Mouse (Mus musculus) gastrocnemius, adult 18-20 months (tissue): ENCODE measurements around the gene Aven. TPM values are rescaled to one million over a fixed set of nuclear protein-coding genes. Genes with fewer than 3 reads are reported as not detected.
A peak's percentile ranks its signal among the peaks of the same experiment; 100 is the strongest.
"Not testable (repeated sequence)": the region's sequence is repeated elsewhere in the genome, so short reads cannot be mapped to it uniquely, and the experiment has no call there.

Source experiments
- DNase-seq: peaks from one replicate; pipeline ENCODE4 v3.0.0; 2021; ENCODE audit warnings: low spot score
- long read RNA-seq, 2 experiments: library from polyadenylated mRNA; stranded (forward); transcript quantifications; one replicate each; pipeline ENCODE4 v2.0.0; 2021
- total RNA-seq, 2 experiments: library from RNA; stranded (reverse); gene quantifications; 2 replicates each; pipeline ENCODE4 v1.2.3; 2021

Aven gene
- total RNA-seq: 10 to 100 TPM; 11.1 to 15.5 TPM
- long read RNA-seq, experiment 1, full-length matches to known transcripts: 9 of 9 reads
- long read RNA-seq, experiment 1, partial matches to known transcripts: 0 of 9 reads
- long read RNA-seq, experiment 1, other reads (novel, unspliced or antisense): 0 of 9 reads
- long read RNA-seq, experiment 2, full-length matches to known transcripts: 16 of 20 reads
- long read RNA-seq, experiment 2, partial matches to known transcripts: 2 of 20 reads
- long read RNA-seq, experiment 2, other reads (novel, unspliced or antisense): 2 of 20 reads

DNA sequence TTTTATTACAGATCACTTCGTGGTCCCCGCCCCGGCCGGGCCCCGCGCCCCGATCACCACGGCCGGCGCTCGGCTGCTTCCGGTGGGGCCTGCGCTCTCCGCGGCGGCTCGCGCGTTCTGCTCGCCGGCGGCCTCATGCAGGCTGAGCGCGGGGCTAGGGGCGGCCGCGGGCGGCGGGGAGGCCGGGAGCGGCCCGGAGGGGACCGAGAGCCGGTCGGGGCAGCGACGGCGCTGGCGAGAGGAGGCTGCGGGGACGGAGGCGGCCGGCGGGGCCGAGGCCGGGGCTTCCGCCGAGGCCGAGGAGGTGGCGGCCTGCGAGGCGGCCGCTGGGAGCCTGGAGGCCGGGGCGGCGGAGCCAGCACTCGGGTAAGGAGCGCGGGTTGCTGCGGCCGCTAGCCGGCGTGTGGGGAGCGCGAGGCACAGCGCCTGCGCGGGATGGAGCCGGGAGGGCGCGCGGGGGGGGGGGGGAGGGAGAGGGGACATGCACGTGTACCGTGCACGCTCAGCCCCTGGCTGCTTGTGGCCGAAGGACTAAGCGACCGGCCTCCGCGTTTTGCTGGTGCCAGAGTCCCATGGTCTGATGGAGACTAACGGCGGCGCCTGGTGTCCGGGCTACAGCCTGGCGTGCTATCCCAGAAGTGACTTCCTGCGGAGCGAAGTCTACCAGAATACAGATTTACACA is at the start of gene Aven:
Aven (plus strand) TSS at position 109 of the 683 bp plus-strand sequence.
- DNase-seq: peak; percentile 83

DNA sequence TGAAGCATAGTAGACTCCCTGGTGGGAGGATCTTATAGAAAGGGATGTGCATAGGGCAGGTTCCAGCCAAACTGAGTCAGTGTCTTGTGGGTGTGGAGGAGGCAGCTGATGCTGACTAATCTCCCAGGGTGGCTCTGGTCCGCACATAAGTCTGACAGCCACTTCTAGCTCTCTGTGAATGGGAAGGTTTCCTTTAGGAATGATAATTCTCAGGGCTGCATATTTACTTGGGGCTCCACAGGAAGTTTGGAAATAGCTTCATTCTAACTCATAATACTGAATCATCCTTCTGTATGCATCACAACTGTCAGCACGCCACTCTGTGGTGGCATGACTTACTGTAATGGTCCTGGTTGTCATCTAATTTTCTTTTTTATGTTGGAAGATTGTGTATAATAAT is 49.3 kb upstream of the Aven start:
- DNase-seq: no peak

DNA sequence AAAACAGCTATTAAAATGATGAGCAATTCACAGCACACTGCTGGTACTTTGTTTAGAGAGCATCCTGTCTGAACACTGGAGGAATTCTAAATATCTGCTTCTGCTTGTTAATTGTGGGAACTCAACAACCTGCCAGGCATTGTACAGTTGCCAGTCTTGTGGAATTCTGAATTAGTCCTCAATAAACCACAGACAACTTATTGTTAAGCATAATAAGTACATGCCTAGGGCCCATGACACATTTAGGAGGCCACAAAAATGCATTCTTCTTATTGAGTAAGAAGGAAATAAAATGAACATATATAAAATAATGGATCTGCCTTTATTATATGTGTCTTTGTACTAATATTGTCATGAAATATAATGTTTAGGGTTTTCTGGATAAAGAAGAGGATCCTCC is 47.3 kb upstream of the Aven start:
- no peak for DNase-seq

DNA sequence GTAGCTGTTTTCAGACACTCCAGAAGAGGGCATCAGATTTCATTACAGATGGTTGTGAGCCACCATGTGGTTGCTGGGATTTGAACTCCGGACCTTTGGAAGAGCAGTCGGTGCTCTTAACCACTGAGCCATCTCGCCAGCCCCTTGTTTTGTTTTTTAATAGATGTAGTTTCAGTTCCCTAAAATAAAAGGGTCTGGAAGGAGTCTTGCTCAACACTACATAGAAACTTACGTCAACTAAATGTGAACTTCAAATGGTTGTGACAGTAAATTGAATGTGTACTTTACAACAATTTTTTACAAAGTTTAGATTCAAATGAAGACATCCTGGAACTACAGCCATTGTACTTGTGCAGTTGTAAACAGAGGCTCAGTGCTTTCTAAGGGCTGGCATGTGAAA is 44.7 kb upstream of the Aven start:
- DNase-seq: not testable (repeated sequence)

DNA sequence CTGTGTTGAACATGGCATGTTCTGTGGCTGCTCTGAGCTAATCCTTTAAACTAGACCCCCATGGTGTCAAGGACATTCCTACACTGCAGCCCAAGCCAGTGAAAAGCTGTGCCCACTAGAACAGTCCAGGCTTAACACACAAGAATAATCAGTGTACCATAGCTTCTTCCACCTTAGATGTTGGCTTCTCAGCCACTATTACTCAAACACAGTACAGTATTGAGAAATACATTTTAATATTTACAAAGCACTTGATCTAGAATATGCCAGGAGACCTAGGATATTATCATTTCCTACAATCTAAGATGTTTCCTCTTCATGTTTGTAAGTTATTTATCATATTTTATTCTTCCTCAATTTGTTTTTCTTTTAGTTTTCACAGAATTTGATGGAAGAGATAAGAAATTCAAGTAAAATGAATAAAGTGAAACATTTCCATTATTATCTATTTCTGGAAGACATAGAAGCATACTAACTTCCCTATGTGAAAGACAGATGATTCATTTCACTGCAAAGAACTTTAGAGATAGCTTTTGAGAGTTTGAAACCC is 44.2 kb upstream of the Aven start:
- no peak for DNase-seq

DNA sequence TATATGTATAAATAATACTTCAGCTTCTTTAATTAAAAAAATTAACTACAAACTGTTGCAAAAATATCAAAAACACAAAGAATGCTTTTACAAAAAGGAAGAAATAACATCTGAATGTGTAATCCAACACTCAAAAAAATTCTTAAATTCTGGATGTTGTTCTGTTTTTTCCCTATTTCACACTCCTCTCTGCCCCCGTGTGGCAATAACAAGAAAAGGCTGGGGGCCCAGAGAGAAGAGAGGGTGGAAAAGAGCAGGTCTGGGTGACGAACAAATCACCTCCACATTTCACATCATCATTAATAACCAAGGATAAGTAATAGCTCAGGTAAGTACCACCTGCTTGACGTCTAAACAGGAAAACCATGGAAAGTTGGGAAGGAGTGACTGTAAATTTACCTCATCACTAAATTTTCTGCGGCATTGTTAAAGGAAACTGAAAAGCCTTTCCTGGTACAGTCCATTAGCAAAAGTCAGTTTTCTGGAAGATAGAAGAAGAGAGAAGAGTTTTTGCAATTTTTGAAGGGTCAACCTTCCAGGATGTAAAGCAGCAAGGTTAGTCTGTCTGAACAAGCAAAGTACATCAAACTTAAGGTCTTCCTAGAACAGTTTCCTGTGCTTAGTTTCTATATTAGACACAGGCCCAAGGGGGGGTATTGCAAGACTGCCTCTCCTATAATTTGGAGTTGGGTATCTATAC is 43.0 kb upstream of the Aven start:
- peak; percentile 13 for DNase-seq

DNA sequence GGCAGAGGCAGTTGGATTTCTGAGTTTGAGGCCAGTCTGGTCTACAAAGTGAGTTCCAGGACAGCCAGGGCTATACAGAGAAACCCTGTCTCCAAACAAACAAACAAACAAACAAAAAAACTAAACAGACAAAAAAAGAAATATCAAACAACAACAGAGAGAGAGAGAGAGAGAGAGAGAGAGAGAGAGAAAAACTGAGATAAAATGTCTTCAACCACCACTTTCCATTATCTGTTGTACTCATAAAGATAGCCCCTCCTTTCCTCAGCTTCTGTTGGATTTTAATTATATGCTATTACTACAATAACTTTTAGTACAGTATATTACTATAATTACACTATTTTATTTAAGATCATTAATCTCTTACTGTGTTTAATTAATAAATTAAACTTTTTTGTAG is 40.3 kb upstream of the Aven start:
- DNase-seq: not testable (repeated sequence)

DNA sequence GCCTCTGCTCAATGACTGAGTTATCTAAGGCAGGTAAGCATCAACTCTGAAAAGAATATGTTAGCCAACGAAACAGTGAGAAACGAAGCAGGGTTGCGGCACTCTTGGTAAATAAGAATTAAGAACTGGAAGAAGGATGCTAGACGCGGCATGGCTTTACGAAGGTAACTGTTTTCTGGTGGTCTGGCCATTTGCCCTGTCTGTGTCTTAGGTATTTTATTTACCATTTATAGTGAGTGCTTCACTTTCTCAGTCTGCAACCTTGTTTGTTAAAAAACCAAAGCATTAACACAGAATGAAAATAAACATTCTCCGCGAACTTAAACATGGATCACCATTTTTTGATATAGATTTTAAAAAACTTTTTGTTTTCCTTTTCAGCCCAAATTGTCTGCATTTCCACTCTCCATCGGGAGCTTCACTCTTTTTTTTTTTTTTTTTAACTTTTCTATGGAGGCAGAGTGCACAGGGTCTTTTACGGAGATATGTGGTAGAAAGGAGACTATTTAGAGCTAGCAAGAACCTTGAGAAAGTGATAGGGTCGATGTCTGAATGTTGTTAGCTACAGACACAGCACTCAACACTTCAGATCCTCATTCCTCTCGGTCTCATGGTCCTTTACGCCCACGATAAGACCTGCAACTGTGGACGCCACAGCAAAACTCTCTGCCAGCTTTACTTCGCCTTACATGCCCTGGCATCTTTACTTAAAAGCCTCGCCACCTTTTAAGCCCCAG is 38.5 kb upstream of the Aven start:
- no peak for DNase-seq

DNA sequence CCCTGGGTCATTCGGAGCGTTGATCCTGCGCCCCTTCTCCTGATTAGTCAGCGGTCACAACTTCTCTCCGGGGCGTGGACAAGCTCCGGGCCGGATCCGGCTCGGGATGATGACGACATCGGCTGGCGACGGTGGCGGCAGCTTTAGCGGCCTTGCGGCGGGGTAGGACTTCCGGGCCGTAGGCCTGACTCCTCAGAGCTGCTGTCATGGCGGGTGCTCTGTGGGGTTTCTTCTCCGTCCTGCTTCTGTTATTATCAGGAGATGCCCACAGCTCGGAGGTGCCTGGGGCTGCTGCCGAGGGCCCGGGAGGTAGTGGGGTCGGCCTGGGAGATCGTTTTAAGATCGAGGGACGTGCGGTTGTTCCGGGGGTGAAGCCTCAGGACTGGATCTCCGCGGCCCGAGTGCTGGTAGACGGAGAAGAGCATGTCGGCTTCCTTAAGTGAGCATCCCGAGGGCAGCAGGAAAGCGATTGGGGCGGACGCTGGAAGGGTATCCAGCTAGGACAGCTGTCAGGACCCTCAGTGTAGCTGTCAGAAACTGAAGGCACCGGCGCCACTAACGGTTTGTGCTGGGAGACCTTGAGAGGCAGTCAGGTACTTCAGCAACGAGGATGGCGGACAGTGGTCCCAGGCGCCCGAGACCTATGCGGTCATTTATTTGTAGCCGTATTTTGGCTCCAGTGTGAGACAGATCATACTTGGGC is 37.8 kb upstream of the Aven start, which contains the start of gene Emc7:
Emc7 (plus strand) TSS at position 136 of the 703 bp plus-strand sequence.
- DNase-seq: peak; percentile 97

DNA sequence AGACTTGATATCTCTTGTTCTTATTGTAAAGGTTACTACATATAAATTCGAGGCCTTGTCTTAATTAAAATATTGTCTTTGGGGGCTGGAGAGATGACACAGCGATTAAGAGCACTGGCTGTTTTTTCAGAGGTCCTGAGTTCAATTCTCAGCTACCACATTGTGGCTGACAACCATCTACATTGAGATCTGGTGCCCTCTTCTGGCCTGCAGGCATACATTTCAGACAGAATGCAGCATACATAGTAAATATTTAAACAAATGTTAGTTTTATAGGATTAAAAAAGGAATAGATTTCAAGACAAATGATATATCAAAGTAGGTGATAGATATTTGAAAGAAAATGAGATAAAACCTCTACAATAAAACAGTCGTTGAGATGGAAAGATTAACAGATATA is 32.2 kb upstream of the Aven start:
- no peak for DNase-seq

DNA sequence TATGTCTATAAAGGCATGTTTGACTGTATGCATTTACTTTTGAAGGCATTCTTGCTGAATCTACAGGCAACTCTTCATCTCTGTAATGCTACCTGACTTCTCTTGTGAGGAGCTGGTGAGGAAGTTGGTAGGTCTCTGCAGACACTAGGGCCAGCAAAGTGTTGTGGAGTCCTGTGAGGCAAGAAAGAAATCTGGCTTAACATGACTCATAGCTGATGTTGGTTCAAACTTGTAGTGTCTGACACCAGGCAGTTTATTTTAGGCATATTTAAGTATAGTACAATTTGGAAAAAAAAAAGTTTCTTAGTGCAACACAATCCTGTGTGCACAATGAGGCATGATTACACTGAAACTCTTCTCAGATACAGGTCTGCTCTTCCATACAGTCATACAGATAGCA is 23.2 kb upstream of the Aven start:
- no peak for DNase-seq

DNA sequence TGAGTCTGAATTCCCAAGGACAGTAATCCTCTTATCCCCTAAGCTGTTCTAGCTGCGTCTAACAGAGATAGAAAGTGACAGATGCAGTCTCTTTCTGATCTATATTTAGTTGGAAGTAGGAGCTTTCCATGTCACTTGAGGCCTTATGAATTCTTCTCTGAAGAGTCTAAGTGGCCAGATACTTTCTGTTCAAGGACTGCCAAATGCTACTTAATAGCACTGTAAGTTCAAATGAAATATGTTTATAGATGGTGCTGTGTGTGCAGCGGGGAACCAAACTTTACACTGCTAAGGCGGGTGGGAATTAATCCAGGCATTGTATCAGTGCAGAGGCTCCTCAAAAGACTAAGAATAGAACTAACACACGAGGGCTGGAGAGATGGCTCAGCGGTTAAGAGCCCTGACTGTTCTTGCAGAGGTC is 21.8 kb upstream of the Aven start:
- DNase-seq: peak; percentile 10

DNA sequence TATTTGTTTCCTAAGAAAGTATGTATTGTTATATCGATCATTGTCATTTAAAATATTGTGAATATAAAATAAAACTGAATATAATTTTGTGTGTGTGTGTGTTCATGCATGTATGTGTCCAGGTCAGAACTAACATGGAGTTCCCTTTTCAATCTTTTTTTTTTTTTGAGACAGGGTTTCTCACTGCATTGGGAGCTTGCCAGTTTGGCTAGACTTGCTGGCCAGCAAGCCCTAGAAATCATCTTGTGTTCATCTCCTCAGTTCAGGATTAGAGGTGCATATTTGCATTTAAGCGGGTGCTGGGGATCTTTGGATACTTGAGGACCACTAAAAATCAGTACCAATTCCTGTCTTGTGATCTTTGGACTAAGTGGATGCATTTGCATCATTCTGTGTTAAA is 20.7 kb upstream of the Aven start:
- DNase-seq: no peak

DNA sequence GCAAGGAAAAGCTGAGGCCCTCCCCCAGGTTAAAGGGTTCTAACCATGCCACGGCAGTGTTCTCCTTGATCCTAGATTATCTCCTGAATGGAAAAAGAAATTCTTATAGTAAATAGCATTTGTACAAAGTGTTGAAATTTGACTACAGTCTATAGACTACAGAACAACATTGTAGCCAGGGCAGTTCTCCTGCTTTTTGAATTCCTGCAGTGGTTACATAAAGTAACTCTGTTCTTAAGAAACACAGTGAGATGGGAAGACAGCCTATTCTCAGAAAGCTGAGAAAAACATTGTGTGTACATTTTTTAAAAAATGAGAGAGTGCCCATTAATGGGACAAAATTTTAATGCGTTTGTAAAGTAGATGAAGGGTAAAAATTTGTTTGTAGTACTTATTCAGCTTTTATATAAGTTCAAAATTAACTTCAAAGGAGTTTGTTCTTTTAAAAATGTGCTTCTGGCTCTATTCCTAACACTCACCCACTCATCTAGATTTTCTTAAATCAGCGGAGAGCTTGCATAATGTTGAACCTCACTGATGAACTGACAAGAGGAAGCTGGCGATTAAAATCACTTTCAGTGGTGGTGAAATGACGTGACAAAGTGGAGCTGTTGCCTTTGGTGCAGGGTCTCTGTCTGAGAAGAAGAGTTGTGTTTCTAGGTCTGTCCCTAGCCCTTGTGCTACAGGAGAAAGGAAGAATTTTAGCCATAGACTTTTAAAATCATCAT is 17.6 kb upstream of the Aven start:
- no peak for DNase-seq

DNA sequence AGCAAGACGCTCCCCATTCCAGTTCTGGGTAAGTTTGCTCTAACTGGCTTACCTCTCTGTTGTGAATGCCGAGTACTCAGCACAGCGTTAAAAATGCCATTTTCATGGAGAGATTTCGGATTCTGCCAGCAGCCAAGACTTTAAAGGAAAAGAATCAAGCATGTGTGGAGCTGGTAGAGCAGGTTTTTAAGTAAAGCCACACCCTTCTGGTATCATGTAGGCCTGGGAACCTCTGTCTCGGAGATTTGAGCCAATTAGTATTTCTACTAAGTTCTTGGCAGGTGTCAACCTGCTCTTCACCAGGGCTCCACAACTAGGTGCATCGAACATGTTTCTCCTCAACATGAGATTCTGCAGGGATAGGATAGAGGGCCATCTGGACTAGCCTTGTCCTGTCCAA is 16.2 kb upstream of the Aven start:
- no peak for DNase-seq

DNA sequence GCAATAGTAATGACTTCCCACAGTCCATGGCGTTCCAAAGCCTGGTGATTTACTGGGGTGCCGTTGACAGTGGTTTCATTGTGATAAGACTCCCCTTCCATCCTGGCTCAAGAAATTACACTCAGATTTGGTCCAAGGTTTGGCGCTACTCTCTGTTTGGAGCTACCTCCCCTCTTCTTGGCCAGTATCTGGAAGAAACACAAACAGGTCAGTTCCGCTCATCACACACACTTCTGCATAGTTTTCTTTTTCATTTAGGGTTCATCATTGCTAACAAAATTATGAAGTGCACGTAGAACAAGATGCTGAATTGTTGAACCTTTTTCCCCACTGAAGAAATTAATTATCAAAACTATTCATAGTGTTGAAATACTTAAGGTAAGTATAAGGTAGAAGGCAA is 12.1 kb upstream of the Aven start, which contains the start of gene Chrm5:
Chrm5 (minus strand) TSS at position 101 of the 400 bp plus-strand sequence.
- DNase-seq: no peak

DNA sequence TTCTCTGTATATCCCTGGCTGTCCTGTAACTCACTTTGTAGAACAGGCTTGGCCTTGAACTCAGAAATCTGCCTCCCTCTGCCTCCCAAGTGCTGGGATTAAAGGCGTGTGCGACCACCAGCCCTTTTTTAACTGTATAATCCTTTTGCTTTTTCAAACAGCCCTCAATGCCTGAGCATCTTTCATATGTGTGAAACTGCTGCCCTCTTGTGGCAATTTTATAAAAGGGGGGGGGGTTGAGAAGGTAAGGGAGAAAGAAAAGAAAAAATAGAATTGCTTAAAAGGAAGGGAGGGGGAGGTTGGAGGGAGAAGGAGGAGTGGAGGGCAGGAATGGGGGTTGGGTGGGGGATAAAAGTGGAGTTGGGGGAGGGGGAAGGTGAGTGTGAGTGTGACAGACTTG is 11.2 kb upstream of the Aven start:
- no peak for DNase-seq

DNA sequence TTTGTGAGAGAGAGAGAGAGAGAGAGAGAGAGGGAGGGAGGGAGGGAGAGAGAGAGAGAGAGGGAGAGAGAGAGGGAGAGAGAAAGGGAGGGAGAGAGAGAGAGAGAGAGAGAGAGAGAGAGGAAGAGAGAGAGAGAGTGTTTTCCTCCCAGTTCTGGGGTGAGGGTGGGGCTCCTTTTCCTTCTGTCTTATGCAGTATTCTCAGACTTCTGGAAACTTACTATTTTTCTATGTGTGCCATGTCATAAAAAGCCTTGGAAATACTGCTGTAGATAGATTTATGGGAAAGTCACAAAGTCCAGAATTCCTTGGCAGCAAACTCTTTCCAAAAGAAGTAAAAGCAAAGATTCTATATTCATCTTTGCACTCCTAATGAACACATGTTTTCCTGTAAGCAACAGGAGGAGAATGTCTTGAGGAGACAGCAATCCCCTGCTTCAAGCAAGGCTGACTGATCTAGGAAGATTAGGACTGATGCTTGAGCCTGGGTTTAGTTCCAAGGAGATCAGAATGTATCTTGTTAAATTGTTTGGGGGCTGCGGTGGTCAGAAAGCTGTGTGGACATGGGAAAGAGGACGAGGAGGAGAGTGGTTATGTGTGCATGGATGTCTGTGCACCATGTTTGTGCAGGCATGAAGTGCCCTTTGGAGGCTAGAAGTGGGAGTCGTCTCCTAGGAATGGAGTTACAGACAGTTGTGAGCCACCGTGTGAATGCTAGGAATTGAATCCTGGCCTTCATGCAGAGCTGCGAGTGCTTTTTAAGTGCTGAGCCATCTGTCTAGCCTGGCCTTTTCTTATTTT is 10.0 kb upstream of the Aven start:
- DNase-seq: no peak

DNA sequence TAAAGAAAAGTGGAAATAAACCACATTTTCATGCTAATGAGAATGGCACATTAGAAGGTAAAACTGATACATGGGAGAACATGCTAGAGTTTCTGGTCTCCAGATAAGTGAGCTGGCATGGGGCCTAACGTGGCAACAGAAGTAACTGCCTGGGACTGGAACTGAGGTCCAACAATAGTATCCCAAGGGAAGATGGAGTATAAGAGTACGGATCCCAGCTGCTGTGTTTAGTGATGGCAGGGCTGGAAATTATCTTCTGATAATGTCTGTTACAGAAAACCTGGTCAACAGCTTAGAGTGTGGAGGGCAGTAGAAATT is 9.5 kb upstream of the Aven start:
- DNase-seq: no peak

DNA sequence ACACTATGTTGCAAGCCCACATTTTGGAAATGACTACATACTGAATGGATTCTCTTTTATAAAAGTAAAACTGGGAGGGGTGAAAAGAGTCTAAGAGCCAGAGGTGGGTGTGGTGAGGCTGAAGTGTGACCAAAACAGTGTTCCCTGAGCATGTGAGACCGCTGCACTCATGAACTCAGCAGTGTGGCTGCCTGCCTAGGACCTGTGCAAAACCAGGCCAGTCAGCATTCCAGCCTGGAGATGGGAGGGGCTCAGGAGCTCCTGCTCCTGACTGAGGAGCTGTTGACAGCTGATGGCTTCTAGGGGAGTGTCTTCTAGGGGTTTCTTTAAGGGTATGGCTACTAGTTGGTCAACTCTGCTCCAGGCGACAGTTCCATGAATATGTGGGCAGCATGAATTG is 7.9 kb upstream of the Aven start:
- DNase-seq: peak; percentile 64
